Mouse (Mus musculus): Measurements from ENCODE around the gene Rprd1b. TPM values are rescaled to one million over a fixed set of nuclear protein-coding genes. Genes with fewer than 3 reads are reported as not detected.

The Rprd1b gene
- polyA plus RNA-seq, 1 experiment from 2014 or later = 30.8 TPM

- ATAC-seq (ENCODE audit: low FRiP score) (no peak), DNase-seq (ENCODE audit: low spot score) (no peak)
- WGBS = 86% methylated on average over 7 of the region's 7 CpGs
- H3K4me2 ChIP-seq (replicated peaks) = no peak overlapping the region
- H3K27ac ChIP-seq = no peak overlapping the region
- H3K36me3 ChIP-seq (replicated peaks; ENCODE audit: control insufficient read depth, insufficient read depth) = no peaks in the 10 kb centered on the region
- H3K4me1 ChIP-seq (replicated peaks; ENCODE audit: control insufficient read depth, insufficient read depth, low read length) = 0 out of 2 replicates have a peak, but pooled peaks cover 2% of the 10 kb centered on the region
- no peak overlapping the region for H3K4me3 ChIP-seq (replicated peaks; ENCODE audit: low read length)
- H3K9ac ChIP-seq = no peak overlapping the region
- H3K27me3 ChIP-seq (ENCODE audit: control insufficient read depth, insufficient read depth, low read length) = no peaks in the 10 kb centered on the region
- H3K9me3 ChIP-seq (ENCODE audit: control insufficient read depth, low read length) = no peaks in the 10 kb centered on the region
Measured at GRCm38 (mm10) chr2:158141271-158141670, 113.0 kb downstream of the Rprd1b start.

GRCm38 (mm10) chr2:158141690-158142440 is 113.6 kb downstream of the Rprd1b start:
- Histone ChIP-seq H3K27me3 (ENCODE audit: control insufficient read depth, insufficient read depth, low read length) (no peaks in the 10 kb centered on the region), H3K4me1 (replicated peaks; ENCODE audit: control insufficient read depth, insufficient read depth, low read length) (0 out of 2 replicates have a peak, but pooled peaks cover 3% of the 10 kb centered on the region), H3K4me3 (replicated peaks; ENCODE audit: low read length) (no peak overlapping the region), H3K36me3 (replicated peaks; ENCODE audit: control insufficient read depth, insufficient read depth) (no peaks in the 10 kb centered on the region), H3K9me3 (ENCODE audit: control insufficient read depth, low read length) (no peaks in the 10 kb centered on the region), H3K27ac (no peak overlapping the region), H3K9ac (no peak overlapping the region), H3K4me2 (replicated peaks) (no peak overlapping the region)
- ATAC-seq (ENCODE audit: low FRiP score) (no peak), DNase-seq (ENCODE audit: low spot score) (no peak)
- 93% methylated on average over 7 of the region's 7 CpGs for WGBS

GRCm38 (mm10) chr2:158142981-158143380 is 114.7 kb downstream of the Rprd1b start:
- H3K36me3 ChIP-seq (replicated peaks; ENCODE audit: control insufficient read depth, insufficient read depth) = no peaks in the 10 kb centered on the region

GRCm38 (mm10) chr2:158143816-158144215 is 115.5 kb downstream of the Rprd1b start:
- no peak overlapping the region for H3K9ac ChIP-seq
- DNase-seq (ENCODE audit: low spot score) (no peak), ATAC-seq (ENCODE audit: low FRiP score) (no peak)
- H3K4me1 ChIP-seq (replicated peaks; ENCODE audit: control insufficient read depth, insufficient read depth, low read length) = 0 out of 2 replicates have a peak, but pooled peaks cover 3% of the 10 kb centered on the region
- WGBS = 54% methylated on average over 3 of the region's 3 CpGs
- no peak overlapping the region for H3K4me2 ChIP-seq (replicated peaks)
- no peaks in the 10 kb centered on the region for H3K9me3 ChIP-seq (ENCODE audit: control insufficient read depth, low read length)
- no peaks in the 10 kb centered on the region for H3K27me3 ChIP-seq (ENCODE audit: control insufficient read depth, insufficient read depth, low read length)
- no peak overlapping the region for H3K4me3 ChIP-seq (replicated peaks; ENCODE audit: low read length)
- no peak overlapping the region for H3K27ac ChIP-seq
- no peaks in the 10 kb centered on the region for H3K36me3 ChIP-seq (replicated peaks; ENCODE audit: control insufficient read depth, insufficient read depth)

More at GRCm38 (mm10) chr2:158142981-158143380, 114.7 kb downstream of the Rprd1b start:
- DNase-seq (ENCODE audit: low spot score) = no peak
- ATAC-seq (ENCODE audit: low FRiP score) = no peak
- WGBS = 86% methylated on average over 18 of the region's 18 CpGs
- H3K4me2 ChIP-seq (replicated peaks) = no peak overlapping the region
- no peaks in the 10 kb centered on the region for H3K9me3 ChIP-seq (ENCODE audit: control insufficient read depth, low read length)
- no peak overlapping the region for H3K4me3 ChIP-seq (replicated peaks; ENCODE audit: low read length)
- H3K9ac ChIP-seq = no peak overlapping the region
- H3K27me3 ChIP-seq (ENCODE audit: control insufficient read depth, insufficient read depth, low read length) = no peaks in the 10 kb centered on the region
- 0 out of 2 replicates have a peak, but pooled peaks cover 3% of the 10 kb centered on the region for H3K4me1 ChIP-seq (replicated peaks; ENCODE audit: control insufficient read depth, insufficient read depth, low read length)
- no peak overlapping the region for H3K27ac ChIP-seq

- Histone ChIP-seq H3K27ac (no peak overlapping the region), H3K4me2 (replicated peaks) (no peak overlapping the region), H3K27me3 (ENCODE audit: control insufficient read depth, insufficient read depth, low read length) (no peaks in the 10 kb centered on the region), H3K36me3 (replicated peaks; ENCODE audit: control insufficient read depth, insufficient read depth) (no peaks in the 10 kb centered on the region), H3K9me3 (ENCODE audit: control insufficient read depth, low read length) (no peaks in the 10 kb centered on the region), H3K9ac (no peak overlapping the region), H3K4me1 (replicated peaks; ENCODE audit: control insufficient read depth, insufficient read depth, low read length) (0 out of 2 replicates have a peak, but pooled peaks cover 3% of the 10 kb centered on the region), H3K4me3 (replicated peaks; ENCODE audit: low read length) (no peak overlapping the region)
- 52% methylated on average over 8 of the region's 8 CpGs for WGBS
- DNase-seq (ENCODE audit: low spot score) (no peak), ATAC-seq (ENCODE audit: low FRiP score) (no peak)
Measured at GRCm38 (mm10) chr2:158144263-158144662, 116.0 kb downstream of the Rprd1b start.

- ATAC-seq (ENCODE audit: low FRiP score) = no peak
- Histone ChIP-seq H3K9ac (no peak overlapping the region), H3K4me2 (replicated peaks) (no peak overlapping the region), H3K27me3 (ENCODE audit: control insufficient read depth, insufficient read depth, low read length) (no peaks in the 10 kb centered on the region), H3K9me3 (ENCODE audit: control insufficient read depth, low read length) (no peaks in the 10 kb centered on the region), H3K36me3 (replicated peaks; ENCODE audit: control insufficient read depth, insufficient read depth) (no peaks in the 10 kb centered on the region), H3K27ac (no peak overlapping the region), H3K4me1 (replicated peaks; ENCODE audit: control insufficient read depth, insufficient read depth, low read length) (0 out of 2 replicates have a peak, but pooled peaks cover 3% of the 10 kb centered on the region), H3K4me3 (replicated peaks; ENCODE audit: low read length) (no peak overlapping the region)
- no peak for DNase-seq (ENCODE audit: low spot score)
- 88% methylated on average over 6 of the region's 6 CpGs for WGBS
Measured at GRCm38 (mm10) chr2:158144750-158145527, 116.6 kb downstream of the Rprd1b start.

GRCm38 (mm10) chr2:158145528-158146065 is 117.3 kb downstream of the Rprd1b start:
- no peaks in the 10 kb centered on the region for H3K36me3 ChIP-seq (replicated peaks; ENCODE audit: control insufficient read depth, insufficient read depth)
- 0 out of 2 replicates have a peak, but pooled peaks cover 3% of the 10 kb centered on the region for H3K4me1 ChIP-seq (replicated peaks; ENCODE audit: control insufficient read depth, insufficient read depth, low read length)
- peak overlapping the region; percentile 26; the same call in 1 of the 2 replicates for H3K4me3 ChIP-seq (replicated peaks; ENCODE audit: low read length)
- no peaks in the 10 kb centered on the region for H3K9me3 ChIP-seq (ENCODE audit: control insufficient read depth, low read length)
- H3K27ac ChIP-seq = no peak overlapping the region
- WGBS = 76% methylated on average over 5 of the region's 5 CpGs
- no peak overlapping the region for H3K9ac ChIP-seq
- H3K4me2 ChIP-seq (replicated peaks) = peak overlapping the region; percentile 52
- DNase-seq (ENCODE audit: low spot score) = no peak
- ATAC-seq (ENCODE audit: low FRiP score) = no peak
- no peaks in the 10 kb centered on the region for H3K27me3 ChIP-seq (ENCODE audit: control insufficient read depth, insufficient read depth, low read length)

GRCm38 (mm10) chr2:158146223-158146622 is 117.9 kb downstream of the Rprd1b start, which contains the start of gene Tgm2:
TSS of gene Tgm2 (minus strand) at chr2:158146436.
- H3K9ac ChIP-seq = peak within 1 kb of the TSS; percentile 39; the same call in 1 of the 2 replicates
- peak; percentile 67 for DNase-seq (ENCODE audit: low spot score)
- no peaks in the 10 kb centered on the region for H3K27me3 ChIP-seq (ENCODE audit: control insufficient read depth, insufficient read depth, low read length)
- 0 out of 2 replicates have a peak, but pooled peaks cover 3% of the 10 kb centered on the region for H3K9me3 ChIP-seq (ENCODE audit: control insufficient read depth, low read length)
- no peak within 1 kb of the TSS for H3K27ac ChIP-seq
- H3K36me3 ChIP-seq (replicated peaks; ENCODE audit: control insufficient read depth, insufficient read depth) = no peaks in the 10 kb centered on the region
- H3K4me2 ChIP-seq (replicated peaks) = peak within 1 kb of the TSS; percentile 52
- WGBS = 2% methylated on average over 31 of the region's 33 CpGs
- peak; percentile 57; the same call in 1 of the 2 replicates for ATAC-seq (ENCODE audit: low FRiP score)
- H3K4me3 ChIP-seq (replicated peaks; ENCODE audit: low read length) = peak within 1 kb of the TSS; percentile 26
- 0 out of 2 replicates have a peak, but pooled peaks cover 3% of the 10 kb centered on the region for H3K4me1 ChIP-seq (replicated peaks; ENCODE audit: control insufficient read depth, insufficient read depth, low read length)

GRCm38 (mm10) chr2:158146971-158147370 is 118.7 kb downstream of the Rprd1b start:
- H3K4me1 ChIP-seq (replicated peaks; ENCODE audit: control insufficient read depth, insufficient read depth, low read length) = 0 out of 2 replicates have a peak, but pooled peaks cover 3% of the 10 kb centered on the region
- no peak overlapping the region for H3K4me2 ChIP-seq (replicated peaks)
- H3K27ac ChIP-seq = no peak overlapping the region
- no peak for ATAC-seq (ENCODE audit: low FRiP score)
- H3K36me3 ChIP-seq (replicated peaks; ENCODE audit: control insufficient read depth, insufficient read depth) = no peaks in the 10 kb centered on the region
- DNase-seq (ENCODE audit: low spot score) = no peak
- 93% methylated on average over 8 of the region's 8 CpGs for WGBS
- H3K4me3 ChIP-seq (replicated peaks; ENCODE audit: low read length) = no peak overlapping the region
- no peaks in the 10 kb centered on the region for H3K27me3 ChIP-seq (ENCODE audit: control insufficient read depth, insufficient read depth, low read length)
- no peak overlapping the region for H3K9ac ChIP-seq
- 0 out of 2 replicates have a peak, but pooled peaks cover 3% of the 10 kb centered on the region for H3K9me3 ChIP-seq (ENCODE audit: control insufficient read depth, low read length)
